Mouse (Mus musculus) spleen, postnatal 36 days (tissue): ENCODE measurements at regions not wholly inside any gene's neighbourhood (a gene's known extent, or its start where the extent isn't known, plus 50 kb on each side); places are given as distances from the start of the nearest gene placed in this dataset.
A peak's percentile ranks its signal among the peaks of the same experiment; 100 is the strongest.
"Not testable (repeated sequence)": the region's sequence is repeated elsewhere in the genome, so short reads cannot be mapped to it uniquely, and the experiment has no call there.

Experiments used
- DNase-seq, 2 experiments: peaks; one replicate each; pipeline ENCODE4 v3.0.0; 2022; ENCODE audit warnings: low spot score in 2 of 2, mixed read lengths in 1 of 2

DNA sequence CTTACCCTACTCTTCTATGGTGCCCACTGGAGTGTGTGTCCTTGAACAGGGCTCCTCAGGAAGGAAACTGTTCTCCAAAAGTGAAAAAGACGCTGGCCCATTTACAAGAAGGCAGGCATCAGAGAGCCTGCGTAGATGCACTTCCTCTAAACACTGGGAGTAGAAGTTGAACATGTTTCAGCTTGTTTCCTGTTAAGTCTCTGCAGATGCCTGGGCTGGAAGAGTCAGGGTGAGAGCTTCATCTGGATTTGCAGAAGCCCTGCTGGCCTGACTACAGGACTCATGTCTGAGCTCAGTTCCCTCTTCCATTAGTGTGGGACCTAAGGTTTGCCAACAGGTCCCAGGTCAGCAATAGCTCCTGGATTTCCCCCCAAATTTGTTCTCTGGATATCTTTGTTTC, 54.7 kb upstream of the Nlrp1b start:
- DNase-seq, result peak in 1 of 2 experiments; percentile 2

DNA sequence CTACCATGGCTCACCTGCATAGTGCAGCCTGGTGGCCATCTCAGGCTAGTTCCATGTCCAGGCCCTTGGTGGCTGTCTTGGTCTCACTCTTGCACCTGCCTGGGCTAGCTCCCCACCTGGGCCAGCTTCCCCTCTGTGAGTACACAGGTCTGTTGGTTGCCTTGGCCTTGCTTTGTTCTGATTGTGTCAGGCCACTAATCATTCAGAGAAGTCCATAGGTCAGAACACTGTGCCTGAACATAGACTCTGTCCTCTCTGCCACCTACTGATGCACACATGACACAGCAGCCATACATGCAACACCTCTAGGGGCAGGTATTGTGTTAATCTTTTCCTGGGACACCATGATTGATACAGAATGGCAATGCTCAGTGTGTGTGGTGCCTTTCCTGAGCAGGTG, 57.7 kb upstream of the Nlrp1b start:
- not testable (repeated sequence) for DNase-seq

DNA sequence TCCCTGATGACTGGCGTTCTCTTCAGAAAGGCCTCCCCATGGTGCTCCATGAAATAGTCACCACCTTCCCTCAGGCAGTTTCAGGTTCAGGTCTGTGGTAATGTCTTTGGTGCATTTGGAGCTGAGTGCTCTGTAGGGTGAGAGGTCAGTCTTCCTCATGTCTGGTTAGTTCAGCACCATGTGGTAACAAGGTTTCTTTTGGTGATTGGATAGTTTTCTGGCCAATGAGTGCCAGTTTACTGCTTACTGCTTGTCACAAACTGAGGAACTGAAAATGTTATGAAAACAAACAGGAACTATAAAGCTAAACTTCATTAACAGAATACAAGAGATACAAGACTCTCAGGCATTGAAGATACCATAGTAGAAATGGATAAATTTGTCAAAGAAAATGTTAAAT, 59.0 kb upstream of the Nlrp1b start:
- DNase-seq, result no peak

DNA sequence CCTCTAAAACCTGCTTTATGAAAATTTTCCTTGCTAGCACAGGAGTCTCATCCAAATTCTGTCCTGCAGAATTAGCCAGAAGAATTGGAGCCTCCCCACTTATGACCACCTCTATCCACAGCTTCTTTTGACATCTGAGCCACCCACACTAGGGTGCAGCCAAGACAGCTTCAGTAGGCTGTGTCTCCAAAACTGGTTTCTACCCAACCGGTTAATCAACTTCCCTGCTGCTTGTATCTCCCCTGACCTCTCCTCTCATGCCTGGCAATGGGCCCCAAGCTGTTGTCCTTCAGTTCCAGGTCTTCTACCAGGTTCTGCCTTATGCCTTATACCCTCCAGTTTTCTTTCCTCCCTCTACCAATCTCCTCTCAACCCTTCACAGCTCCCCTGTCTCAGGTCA, 68.9 kb upstream of the Nlrp1b start:
- DNase-seq, result no peak

DNA sequence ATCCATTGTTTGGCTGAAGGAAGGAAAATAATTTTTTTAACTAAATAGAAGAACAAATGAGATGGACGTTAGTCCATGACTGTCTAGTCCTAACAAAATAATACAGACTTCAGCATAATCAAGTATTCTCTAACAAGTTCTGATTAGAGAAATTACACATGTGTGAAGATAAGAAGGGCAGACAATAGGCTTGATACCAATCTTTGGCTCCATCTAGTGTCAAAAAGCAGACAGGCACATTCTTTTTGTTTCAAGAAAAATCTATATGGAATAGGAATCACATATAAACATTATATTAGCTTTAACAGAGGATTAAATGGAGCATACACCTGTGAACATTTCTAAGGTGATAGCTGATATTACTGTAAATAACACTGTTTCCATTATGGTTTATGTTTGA, 92.9 kb upstream of the Nlrp1b start:
- DNase-seq, result no peak

DNA sequence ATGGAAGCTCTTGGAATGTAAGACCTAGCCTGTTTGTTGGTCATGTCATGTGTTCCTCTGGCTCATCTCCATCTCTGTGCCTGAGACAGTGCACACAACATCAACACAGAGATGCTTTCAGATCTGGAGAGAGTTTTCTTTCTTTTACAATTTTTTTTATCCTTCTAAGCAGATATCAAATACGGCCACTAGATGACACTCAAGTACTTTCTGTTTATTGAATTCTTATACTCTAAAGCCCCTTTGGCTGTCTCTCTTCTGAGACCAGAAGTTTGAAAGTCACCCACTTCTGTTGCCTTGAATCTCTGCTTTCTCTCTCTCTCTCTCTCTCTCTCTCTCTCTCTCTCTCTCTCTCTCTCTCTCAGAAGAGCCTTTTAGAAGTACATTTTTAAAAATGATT, 106.9 kb upstream of the Nlrp1b start:
- no peak for DNase-seq

DNA sequence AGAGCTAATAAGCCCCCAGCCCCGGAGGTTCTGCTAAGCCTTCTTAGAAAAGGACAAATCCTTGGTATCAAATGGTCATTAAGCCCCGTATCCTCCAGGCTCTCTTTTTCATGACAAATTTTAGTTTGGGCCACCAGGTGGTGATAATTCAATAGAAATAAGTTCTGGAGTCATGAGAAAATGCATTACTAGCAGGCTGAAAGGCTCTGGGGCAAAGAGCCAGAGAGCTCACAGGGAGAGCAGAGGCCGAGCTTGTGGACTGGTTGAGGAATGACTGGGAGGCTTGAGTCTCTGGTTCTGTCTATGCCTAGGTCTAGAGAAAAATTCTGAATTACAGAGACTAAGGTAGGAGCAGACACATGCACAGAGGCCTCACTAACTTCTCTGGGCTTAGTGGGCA, 115.5 kb upstream of the Nlrp1b start:
- no peak for DNase-seq

DNA sequence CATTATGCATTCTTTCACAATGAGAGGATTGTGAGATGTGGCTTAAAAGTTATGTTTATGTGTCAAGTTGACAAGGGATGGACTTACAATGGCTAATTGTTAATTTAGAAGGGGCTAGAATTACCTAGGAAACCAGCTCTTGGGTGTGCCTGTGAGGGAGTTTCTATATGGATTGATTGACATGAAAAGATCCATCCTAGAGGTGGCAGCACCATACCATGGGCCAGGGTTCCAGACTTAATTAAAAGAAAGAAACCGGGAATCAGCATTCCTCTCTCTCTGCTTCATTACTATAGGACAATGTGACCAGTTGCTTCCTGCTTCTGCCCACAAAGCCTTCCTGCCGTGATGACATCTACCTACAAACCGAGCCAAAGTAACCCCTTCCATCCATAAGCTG, 126.6 kb upstream of the Nlrp1b start:
- no peak for DNase-seq

DNA sequence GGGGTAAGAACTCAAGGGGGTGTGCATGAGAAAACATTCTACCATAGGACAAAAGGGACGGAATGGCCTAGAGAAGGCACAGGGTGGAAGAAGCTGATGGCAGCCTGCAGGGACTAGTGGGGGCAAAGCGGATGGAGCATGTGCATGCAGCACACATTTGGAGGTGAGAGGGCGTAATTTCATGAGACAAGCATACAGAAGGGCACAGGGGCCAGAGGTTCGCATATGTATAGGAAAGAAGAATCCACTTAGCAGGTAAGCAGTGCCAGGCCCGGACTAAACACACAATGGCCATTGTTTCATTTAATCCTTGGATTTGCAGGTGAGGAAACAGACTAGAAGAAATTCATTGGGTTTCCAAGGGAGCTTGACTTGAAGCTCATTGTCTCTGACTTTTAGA, 130.3 kb upstream of the Nlrp1b start:
- no peak for DNase-seq

DNA sequence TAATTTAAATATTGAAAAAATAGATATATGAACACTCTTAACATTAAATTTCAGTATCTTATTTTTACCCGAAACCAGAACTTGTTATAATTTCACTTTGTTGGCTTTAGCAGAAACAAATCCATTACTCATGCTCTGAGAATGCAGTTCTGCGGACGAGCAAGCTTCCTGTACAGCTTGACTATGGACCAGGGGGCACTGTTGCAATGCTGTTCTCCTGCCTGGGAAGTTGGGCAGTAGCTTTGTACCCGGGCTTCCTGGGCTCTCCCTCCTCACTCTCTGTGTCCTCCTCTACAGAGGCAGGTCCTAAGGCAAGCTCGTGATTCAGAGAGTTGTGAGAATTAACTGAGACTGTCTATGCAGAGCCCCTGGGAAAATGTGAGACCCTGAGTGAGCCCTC, 141.3 kb upstream of the Nlrp1b start:
- no peak for DNase-seq

DNA sequence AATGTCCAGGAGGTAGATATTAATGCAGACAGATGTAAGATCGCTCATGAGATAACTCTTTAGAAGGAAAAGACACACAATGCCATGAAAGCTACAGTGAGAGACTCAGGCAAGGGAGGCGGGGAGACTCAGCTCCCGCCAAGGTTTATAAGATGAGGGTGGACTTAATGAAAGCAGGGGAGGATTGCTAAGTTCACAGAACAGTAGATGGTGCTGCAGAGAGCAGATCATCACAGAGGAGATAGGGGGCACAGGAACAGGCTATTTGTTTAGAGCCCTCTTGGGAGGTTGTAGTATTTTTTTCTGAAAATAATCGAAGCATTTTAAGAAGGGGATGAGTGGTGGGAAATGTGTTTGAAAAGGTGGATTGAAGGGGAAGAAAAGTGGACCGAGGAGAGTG, 144.6 kb upstream of the Nlrp1b start:
- DNase-seq, result no peak

DNA sequence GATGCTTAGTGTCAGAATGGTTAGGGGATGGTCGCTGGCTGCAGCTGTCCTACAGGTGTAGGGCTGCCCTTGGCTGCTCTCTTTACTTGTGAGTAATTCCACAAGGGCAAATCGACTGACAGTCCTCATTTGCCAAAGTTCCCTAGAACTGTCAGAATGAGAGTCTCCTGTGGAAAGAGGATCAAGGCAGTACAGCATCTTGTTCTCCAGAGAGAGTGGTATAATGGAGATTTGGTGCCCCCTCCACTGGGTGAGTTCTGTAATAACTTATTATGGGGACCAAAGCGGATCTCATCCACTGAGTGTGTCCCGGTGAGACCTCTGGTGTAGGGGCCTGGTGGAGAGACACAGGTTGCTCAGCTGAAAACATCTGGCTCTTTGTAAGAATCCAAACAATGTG, 157.9 kb upstream of the Nlrp1b start:
- DNase-seq, result no peak

DNA sequence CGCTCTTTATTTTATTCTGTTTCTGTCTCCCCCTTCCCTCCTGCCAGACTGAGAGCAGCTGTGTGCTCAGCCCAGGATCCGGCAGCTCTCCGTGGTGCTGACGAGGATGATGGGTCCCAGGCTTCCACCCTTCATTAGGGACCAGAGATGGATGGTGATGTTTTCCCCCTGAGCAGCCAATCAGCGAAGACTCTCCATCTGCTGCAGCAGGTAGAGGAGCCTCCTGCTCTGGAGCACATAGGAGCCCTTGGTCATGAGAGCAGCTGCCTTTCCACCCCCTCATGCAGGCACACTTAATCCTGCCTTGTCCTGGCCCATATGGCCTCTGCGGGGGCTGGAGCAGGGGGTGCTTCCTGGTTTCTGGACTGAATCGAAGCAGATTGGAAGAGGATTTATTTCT, 159.1 kb upstream of the Nlrp1b start:
- no peak for DNase-seq

DNA sequence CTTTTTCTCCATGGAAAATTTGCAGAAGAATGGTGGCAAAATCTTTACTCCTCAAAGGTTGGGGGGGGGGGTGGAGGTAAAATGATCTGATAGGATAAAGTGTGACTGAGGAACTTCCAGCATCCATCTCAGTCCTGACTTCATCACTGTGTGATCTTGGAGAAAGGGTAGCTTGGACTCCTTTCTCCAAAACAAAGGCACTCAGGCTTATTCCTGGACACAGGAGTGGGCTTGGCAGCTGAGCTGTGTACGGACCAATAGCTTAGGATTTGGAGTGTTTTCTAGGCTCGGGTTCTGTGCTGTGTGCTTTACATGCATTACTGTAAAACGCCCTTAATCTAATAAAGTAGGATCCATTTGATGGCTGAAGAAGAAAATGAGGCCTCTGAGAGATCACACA, 159.6 kb upstream of the Nlrp1b start:
- DNase-seq, result no peak

DNA sequence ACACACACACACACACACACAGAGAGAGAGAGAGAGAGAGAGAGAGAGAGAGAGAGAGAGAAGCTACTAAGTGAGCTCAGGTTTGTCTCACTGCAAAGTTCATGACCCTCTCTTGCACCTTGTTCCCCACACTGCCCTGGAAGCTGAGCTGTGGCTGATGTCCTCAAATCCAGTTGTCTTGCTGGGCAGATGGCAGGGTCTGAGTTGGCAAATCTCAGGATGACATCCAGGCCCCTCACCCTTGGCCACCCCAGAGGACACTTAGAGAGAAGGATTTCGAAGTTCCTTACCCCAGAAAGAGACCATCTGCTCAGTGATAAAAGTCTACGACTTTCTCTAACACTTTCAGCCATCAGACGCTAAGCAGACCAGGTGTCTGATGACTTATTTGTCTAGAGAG, 160.1 kb upstream of the Nlrp1b start:
- no peak for DNase-seq

DNA sequence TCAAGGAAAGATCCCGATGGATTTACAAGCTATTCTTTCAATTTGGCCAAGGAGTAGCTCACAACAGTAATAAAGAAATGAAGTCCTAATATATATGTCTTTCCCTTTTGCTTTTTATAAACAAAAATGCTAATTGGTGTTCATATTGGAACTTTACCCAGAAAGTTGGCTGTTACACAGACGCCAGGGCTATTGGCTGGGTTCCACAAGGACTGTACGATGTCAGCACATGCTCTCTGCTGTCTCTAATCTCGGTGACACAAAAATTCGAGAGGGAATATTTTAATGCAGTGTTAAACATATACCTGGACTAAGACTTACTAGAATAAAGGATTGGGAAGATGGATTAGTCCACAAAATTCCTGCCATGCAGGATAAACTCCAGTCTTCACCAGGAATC, 162.9 kb upstream of the Nlrp1b start:
- no peak for DNase-seq

DNA sequence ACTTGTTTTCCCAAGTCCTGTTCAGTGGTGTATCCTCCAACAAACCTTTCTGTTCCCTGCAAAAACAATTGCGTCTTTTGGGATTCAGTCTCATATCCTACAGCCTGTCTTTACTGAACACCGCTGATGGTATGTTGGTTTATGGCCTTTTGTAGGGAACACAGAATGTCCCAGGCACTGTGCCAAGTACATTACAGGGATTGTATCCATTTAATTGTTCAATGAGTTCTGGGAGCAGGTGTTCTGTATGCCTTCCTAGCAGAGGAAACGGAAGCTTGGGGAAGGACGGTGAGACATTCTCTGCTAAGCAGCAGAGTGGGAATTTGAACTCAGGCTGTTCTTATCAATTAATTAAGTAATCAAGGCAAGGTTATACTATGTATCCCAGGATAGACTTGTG, 164.5 kb upstream of the Nlrp1b start:
- DNase-seq, result no peak

DNA sequence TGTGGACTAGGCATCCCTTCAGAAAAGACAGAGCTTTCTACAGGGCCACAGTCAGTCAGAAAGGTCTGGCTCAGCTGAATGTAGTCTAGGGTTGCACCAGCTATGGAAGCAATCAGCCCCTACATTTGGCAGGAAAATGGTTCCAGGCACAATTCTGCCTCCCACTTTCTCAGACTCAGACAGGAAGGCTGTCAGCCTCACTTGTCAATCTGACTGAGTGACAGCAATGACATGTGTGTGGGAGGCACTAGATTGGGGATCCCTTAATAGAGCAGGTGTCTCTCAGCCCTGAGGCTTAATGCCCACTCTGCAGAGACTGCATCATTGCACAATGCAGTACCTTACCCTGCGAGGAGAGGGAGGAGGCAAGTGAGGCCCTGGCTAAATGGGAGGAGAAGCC, 165.1 kb upstream of the Nlrp1b start:
- no peak for DNase-seq

DNA sequence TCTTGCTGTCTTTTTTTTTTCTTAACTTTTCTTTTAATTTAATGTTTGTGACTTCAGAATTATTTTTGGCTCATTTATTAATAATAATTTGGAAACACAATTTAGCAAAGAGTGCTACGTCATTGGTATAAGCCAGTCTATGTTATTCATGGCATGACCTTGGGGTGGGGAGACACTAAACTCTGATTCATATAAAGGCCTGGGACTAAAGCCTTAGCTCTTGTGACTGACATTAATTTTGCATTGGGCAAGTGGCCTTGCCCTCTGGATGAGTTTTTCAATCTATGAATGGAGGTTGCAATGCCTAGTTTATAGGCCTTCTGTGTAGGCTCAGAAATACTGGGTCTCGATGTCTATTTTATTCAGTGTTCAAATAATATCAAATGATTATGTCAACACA, 169.8 kb upstream of the Nlrp1b start:
- no peak for DNase-seq

DNA sequence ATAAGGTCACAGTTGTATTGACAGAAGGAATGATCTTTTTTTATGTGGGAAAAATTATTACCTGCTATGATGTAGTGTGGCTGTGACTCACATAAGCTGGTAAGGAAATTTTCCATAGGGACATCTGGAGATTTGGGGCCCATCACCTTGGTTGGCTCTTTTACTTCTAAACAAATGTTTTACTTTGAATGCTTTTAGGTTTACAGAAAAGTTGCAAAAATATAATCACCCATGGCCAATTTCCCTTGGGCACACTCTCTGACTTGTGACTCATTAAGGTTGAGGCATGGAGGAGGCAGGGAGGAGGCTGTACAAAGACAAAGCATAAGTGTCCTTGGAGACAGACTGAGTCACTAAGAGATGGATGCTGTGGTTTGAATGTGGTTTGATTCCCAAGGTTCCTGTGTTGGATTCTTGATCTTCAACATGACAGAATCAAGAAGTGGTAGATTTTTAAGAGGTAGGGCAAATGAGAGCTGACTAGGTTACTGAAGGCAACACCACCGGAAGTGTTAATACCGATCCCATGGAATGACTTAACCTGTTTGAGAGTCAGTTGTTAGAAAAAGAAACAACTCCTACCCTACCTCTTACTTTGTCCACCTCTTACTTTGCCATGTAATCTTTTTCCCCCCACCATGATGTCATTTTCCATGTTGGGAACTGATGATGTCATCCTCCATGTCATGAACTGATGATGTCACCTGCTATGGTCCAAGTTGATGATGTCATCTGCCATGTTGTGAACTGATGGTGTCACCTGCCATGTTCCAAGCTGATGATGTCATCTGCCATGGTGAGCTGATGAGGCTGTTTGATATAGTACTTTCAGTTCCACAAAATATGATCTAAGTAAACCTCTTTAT, 171.1 kb upstream of the Nlrp1b start:
- no peak for DNase-seq

DNA sequence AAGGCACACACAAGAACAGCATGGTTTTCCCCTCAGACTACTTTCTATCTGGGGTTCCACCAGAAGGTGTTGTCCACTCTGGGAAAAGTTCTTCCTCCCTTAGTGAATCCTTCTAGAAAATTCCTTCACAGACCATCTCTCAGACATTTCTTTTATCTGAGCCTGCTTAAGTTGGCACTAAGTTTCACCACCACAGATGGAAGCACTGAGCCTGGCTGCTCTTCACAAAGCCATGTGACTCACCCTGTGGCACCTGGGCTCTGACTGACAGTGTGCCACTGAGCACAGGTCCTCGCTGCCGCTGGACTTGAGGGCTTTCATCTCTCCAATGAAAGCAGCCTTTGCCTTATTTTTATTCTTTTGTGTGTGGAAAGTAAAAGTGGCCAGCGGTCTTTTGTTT, 173.8 kb upstream of the Nlrp1b start:
- DNase-seq, result no peak

DNA sequence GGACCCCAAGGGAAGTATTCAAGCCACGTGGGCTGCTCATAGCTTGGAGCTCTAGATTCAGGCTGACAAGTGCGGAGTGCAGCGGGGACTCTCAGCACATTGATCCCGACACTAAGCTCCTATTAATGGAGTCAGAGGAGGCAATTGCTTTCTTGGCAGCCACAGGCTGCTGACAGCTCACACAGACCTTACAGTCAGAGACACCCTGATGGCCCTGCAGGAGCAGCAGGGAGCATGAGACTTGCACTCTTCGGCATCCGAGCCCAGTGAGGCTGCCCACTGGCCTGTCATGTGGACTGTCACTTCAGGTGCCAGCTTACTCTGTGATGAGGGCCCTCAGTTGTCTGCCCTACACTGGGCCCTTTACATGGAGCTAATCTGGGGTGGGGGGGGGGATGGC, 176.5 kb upstream of the Nlrp1b start:
- DNase-seq, result no peak

DNA sequence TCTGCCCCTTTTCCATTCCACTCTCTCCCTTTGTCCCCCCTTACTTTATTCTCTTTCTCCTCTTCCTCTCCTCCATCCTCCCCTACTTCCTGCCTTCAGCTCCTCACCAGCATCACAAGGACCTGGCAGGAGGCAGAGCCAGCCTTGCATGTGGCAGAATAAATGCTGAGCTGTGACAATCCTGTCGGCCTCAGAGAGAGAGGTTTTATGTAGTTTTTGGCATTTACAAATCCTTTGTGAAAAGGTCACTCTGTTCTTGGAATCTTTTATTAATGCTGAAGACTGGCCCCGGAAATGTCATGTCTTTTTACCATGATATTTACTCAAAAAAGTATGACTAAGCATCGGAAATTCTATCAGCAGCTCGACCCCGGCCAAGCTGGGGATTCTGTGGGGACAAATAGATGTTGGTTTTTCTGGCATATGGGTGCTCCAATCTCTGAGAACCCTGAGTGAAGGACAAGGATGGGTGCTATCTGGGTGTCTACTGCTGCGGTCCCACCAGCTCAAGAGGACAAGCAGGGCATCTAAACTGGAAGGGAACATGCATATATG, 178.8 kb upstream of the Nlrp1b start:
- no peak for DNase-seq

DNA sequence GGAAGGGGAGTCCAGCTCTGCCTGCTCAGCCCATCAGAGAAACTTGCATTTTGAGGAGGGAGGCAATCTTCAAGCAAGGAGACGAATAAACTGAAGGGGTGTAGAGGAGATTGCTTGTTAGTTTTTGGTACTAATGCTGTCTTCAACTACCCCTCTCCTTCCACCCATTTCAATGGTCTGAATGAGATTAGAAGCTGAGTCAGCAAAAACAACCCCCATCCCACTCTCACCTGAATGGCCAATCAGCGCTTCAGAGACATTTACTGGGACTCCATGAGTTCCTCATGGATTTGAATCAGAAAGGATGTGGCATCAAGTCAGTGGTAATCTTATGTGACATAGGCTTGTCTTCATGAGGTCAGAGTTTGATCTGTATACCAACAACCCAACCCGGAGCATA, 180.0 kb upstream of the Nlrp1b start:
- DNase-seq, result no peak
